Mouse (Mus musculus) spleen, embryonic (tissue): ENCODE results near the gene Pak7.

Experiments used
- CTCF ChIA-PET: fragments of 350-600 bp; sonication (Branson Sonifier 250); formaldehyde crosslinking; loops from one replicate; lab custom pipeline; 2022; lab: Charles Lee

The Pak7 gene

DNA sequence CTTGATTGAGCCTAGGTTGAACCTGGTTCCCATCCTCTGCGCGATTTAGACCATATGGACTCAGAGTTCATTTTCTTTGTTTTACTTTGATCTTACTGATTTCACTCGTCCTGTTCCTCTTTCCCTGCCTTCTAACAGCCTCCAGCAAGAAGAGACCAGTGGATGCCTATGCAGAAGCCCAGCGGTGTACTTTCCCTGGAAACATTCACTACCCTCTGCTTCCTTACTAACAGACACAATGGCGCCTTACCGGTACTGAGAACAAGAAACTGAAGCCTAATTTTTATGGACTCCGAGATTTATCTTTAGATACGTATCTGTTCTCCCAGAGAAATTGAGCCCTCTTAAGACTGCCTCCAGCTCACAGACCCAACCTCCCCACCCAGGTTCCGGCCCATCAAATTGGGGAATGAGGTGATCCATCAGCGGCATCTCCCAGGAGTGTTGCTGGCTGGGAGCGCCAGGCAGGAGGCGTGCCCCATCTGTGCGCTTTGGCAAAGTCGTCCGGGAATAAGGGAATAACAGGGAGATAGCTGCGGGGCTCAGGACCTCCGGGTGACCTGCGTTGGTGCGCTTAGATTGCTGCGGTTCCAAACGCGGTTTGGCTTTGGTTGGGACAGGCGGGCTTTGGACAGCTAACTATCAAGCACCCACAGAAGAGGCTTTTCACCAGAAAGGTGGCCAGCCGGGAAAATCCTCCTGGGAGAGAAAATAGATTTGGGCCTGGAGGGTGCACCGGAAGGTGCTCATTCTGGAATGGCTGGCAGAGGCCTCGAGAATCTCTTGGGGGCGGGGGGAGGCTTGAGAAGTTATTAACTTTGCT is 336.8 kb downstream of the Pak7 start:
- CTCF ChIA-PET, result no interaction called here

DNA sequence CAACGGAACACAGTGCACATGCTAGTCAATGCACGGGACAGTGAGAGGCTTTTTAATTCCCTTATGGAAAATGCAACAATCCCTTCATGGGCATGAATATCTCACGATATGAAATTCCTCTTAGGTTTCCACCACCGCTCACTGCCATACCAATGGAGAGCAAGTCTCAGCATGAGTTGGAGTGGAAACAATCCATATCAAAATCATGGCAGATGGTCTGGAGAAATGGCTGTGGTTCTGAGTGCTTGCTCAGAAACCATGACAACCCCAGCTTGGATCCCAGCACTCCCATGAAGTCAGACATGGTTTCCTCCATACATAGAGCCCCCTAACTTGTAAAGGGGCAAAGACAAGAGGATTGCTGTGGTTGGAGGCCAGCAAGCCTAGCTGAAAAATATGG is 339.3 kb downstream of the Pak7 start:
- CTCF ChIA-PET, result no interaction called here
